Mouse (Mus musculus) embryonic facial prominence, embryonic 15.5 days (tissue): Measurements from ENCODE around the gene H2-M10.5. TPM values are rescaled to one million over a fixed set of nuclear protein-coding genes. Genes with fewer than 3 reads are reported as not detected.
"Not testable (repeated sequence)": the region's sequence is repeated elsewhere in the genome, so short reads cannot be mapped to it uniquely, and the experiment has no call there.

Experiments
- ATAC-seq: fragments of 200-750 bp; cut with Nextera tagmentation; 2 replicates; pipeline ENCODE4 v1.8.0; 2017; ENCODE audit warnings: low read depth, moderate TSS enrichment; ENCODE audit not compliant: insufficient number of reproducible peaks, low FRiP score, low TSS enrichment
- H3K27ac ChIP-seq: fragments of 300-500 bp; sonication (generic); replicated peaks from 2 replicates; pipeline ENCODE4 v1.5.1; 2015; ENCODE audit warnings: mild to moderate bottlenecking, inconsistent platforms
- H3K27me3 ChIP-seq: fragments of 300-500 bp; sonication (generic); 2 replicates; pipeline ENCODE4 v1.6.1; 2015; ENCODE audit warnings: inconsistent platforms
- H3K36me3 ChIP-seq: fragments of 300-500 bp; sonication (generic); 2 replicates; pipeline ENCODE4 v1.6.1; 2015; ENCODE audit warnings: mild to moderate bottlenecking, inconsistent platforms
- H3K4me1 ChIP-seq: fragments of 300-500 bp; sonication (generic); 2 replicates; pipeline ENCODE4 v1.6.1; 2015; ENCODE audit warnings: inconsistent platforms
- H3K4me2 ChIP-seq: fragments of 300-500 bp; sonication (generic); replicated peaks from 2 replicates; pipeline ENCODE4 v1.6.1; 2015; ENCODE audit warnings: mild to moderate bottlenecking, inconsistent platforms
- H3K4me3 ChIP-seq: fragments of 300-500 bp; sonication (generic); replicated peaks from 2 replicates; pipeline ENCODE4 v1.5.1; 2015; ENCODE audit warnings: mild to moderate bottlenecking, inconsistent platforms
- H3K9ac ChIP-seq: fragments of 300-500 bp; sonication (generic); 2 replicates; pipeline ENCODE4 v1.6.1; 2015; ENCODE audit warnings: inconsistent platforms
- H3K9me3 ChIP-seq: fragments of 300-500 bp; sonication (generic); replicated peaks from 2 replicates; pipeline ENCODE4 v1.6.1; 2016; ENCODE audit warnings: inconsistent platforms
- WGBS: fragments of 180-500 bp; shearing (Covaris S2); methylation state at CpG from one replicate; pipeline ENCODE4 v1.1.7; 2015; 5-methylcytosine and 5-hydroxymethylcytosine counted together
- polyA plus RNA-seq: library from polyadenylated mRNA; unstranded; fragments of >200 nt; fragmentation: Nextera tagmentation; extraction: Ambion mirVana; gene quantifications from 2 replicates; pipeline ENCODE4 v1.2.1, GENCODE M21; 2015

The H2-M10.5 gene
- not detected in 2 replicates for polyA plus RNA-seq

DNA sequence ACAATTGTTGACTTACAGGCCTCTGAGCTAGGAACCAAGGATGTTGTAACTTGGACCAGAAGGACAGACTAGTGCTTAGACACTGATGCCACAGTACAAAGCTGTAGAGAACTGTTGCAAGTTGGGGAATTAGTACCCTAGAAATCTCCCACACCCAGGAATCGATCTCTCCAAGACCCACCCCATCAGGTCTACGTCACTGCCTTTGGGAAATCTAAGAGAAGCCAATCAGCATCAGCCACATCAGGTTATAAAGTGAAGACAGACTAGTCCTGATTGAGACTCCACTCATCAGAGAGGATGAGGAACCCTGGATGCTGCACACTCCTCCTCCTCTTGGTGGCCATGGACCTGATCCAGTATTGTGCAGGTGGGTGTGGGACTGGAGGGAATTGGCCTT, at the start of gene H2-M10.5:
H2-M10.5 (plus strand) TSS at position 301 of the 400 bp plus-strand sequence.
- H3K4me1 ChIP-seq: not testable (repeated sequence)
- 84% methylated on average over 2 of the region's 2 CpGs for WGBS

DNA sequence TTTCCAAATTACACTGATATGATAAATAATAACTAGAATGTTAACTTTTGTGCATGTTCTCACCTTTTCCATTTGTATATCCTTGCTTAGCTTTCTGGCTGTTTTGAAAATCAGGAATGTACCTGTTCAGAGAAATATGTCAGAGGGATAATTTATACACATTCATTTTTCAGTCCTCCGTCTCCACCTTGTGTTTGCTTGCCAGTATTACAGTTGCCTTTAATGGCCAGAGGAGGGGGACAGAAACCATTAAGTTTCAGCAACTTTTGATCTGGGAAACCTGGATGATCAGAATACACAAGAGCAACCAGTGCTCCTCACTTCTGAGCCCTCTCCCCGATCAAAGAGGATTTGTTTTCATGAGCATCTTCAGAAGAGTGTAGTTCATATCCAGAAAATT, 46.7 kb upstream of the H2-M10.5 start:
- Histone ChIP-seq H3K27me3 (no peaks in the 10 kb centered on the region), H3K9me3 (no peaks in the 10 kb centered on the region), H3K4me3 (no peak overlapping the region), H3K36me3 (no peaks in the 10 kb centered on the region), H3K4me1 (no peaks in the 10 kb centered on the region), H3K9ac (no peak overlapping the region), H3K4me2 (no peak overlapping the region), H3K27ac (no peak overlapping the region)
- 24% methylated on average over 2 of the region's 2 CpGs for WGBS
- no peak for ATAC-seq

More for the DNA sequence above, at the start of gene H2-M10.5:
- H3K9ac ChIP-seq, H3K27me3 ChIP-seq, H3K9me3 ChIP-seq, H3K4me3 ChIP-seq, ATAC-seq, H3K27ac ChIP-seq, H3K4me2 ChIP-seq, H3K36me3 ChIP-seq: not testable (repeated sequence)

GRCm38 (mm10) chr17:36763816-36764215, 8.9 kb upstream of the H2-M10.5 start:
- Histone ChIP-seq H3K27ac (no peak overlapping the region), H3K9me3 (no peaks in the 10 kb centered on the region), H3K4me1 (no peaks in the 10 kb centered on the region), H3K4me2 (no peak overlapping the region), H3K9ac (no peak overlapping the region), H3K27me3 (no peaks in the 10 kb centered on the region), H3K4me3 (no peak overlapping the region), H3K36me3 (no peaks in the 10 kb centered on the region)
- 53% methylated on average over 2 of the region's 2 CpGs for WGBS
- ATAC-seq: no peak

GRCm38 (mm10) chr17:36764244-36764643, 8.5 kb upstream of the H2-M10.5 start:
- not testable (repeated sequence) for H3K27me3 ChIP-seq, H3K4me2 ChIP-seq, H3K9me3 ChIP-seq, H3K27ac ChIP-seq, H3K36me3 ChIP-seq, H3K9ac ChIP-seq, ATAC-seq, H3K4me1 ChIP-seq, H3K4me3 ChIP-seq
- 21% methylated on average over 2 of the region's 2 CpGs for WGBS

DNA sequence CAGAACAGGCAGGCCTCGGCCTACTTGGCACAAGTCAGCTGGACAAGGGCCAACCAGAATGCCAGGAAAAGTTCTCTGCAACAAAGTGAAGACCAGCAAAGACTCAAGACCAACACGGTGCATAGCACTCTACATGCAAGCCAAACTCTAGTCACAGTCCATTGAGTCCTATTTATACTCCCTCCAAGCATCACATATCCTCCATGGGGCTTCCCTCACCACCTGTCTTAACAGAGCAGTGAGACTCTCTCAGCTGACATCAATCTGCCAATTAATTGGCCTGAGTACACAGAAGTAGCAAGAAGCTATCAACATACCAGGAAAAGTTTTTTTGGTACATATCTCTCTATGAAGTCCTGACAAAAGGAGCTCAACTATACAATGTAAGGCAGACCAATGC, 7.3 kb upstream of the H2-M10.5 start:
- H3K27me3 ChIP-seq, H3K4me2 ChIP-seq, H3K4me3 ChIP-seq, H3K4me1 ChIP-seq, H3K9me3 ChIP-seq, H3K36me3 ChIP-seq, H3K9ac ChIP-seq, H3K27ac ChIP-seq, ATAC-seq: not testable (repeated sequence)
- WGBS: 64% methylated on average over 2 of the region's 2 CpGs

DNA sequence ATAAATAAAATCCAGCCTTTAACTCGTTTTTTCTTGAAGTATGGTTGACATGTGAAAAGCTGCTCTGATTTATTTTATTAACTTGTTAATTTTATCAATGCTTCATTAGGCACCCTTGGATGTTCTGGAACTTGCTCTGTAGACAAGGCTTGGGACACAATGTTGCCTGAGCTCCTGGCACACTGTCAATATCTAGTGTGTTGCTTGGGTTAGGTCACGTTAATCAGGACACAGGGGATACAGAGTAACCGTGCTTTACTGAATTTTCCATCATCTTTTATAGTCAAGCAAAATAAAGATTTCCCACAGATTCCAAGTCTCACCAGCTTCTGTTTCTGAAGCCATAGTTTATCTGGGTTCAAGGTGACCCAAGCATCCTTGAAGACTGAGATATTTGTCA, 8.8 kb downstream of the H2-M10.5 start:
- Histone ChIP-seq H3K9ac (no peak overlapping the region), H3K4me2 (no peak overlapping the region), H3K9me3 (no peaks in the 10 kb centered on the region)

DNA sequence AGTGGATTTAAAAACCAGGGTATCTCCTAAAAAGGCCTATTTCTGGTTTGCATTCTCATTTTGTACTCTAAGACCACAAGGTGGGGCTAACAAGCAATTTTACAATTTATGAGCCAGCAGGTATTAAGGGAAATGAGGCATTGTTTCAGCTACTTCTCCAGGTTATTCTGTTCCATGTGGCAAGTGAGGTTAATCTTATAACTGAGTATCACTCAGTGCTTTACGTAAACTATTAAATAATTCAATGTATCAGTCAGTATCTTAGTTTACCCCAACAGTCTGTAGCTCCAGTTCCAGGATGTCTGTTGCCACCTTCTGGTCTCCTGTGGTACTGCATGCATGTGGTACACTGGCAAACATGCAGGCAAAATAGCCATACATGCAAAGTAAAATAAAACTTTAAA, 13.8 kb downstream of the H2-M10.5 start:
- H3K27ac ChIP-seq, H3K4me1 ChIP-seq, H3K36me3 ChIP-seq, H3K9ac ChIP-seq, H3K4me2 ChIP-seq, ATAC-seq, H3K27me3 ChIP-seq, H3K9me3 ChIP-seq, H3K4me3 ChIP-seq: not testable (repeated sequence)
- WGBS: 47% methylated on average over 1 of the region's 1 CpGs

More for the DNA sequence above, 8.8 kb downstream of the H2-M10.5 start:
- no peak overlapping the region for H3K4me3 ChIP-seq
- no peaks in the 10 kb centered on the region for H3K36me3 ChIP-seq
- H3K27me3 ChIP-seq: no peaks in the 10 kb centered on the region
- no peak for ATAC-seq
- no peaks in the 10 kb centered on the region for H3K4me1 ChIP-seq
- 60% methylated on average over 3 of the region's 3 CpGs for WGBS
- H3K27ac ChIP-seq: no peak overlapping the region

DNA sequence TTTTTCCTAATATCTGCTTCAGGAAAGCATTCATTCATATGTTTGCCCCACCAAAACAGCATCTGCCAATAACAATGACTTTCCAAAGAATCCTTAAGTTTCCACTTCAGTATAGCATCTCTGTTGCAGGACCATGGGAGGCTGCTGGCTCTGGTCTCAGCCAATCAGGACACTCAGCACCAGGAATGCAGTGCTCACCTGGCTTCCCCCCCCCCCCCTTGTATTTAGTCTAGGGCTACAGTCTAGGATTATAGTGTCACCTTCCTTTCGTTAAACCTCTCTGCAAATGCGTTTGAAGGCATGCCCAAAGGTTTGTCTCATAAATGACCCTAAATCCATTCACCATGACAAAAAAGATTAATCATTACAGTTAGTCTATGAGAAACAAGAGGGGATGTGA, 15.6 kb downstream of the H2-M10.5 start:
- WGBS: 78% methylated on average over 2 of the region's 2 CpGs
- H3K9ac ChIP-seq: no peak overlapping the region

GRCm38 (mm10) chr17:36788801-36789200, 16.1 kb downstream of the H2-M10.5 start:
- not testable (repeated sequence) for H3K4me2 ChIP-seq, H3K27ac ChIP-seq, H3K4me3 ChIP-seq, H3K36me3 ChIP-seq, H3K9me3 ChIP-seq, H3K4me1 ChIP-seq, H3K27me3 ChIP-seq, ATAC-seq, H3K9ac ChIP-seq

More for the DNA sequence above, 15.6 kb downstream of the H2-M10.5 start:
- Histone ChIP-seq H3K4me1 (no peaks in the 10 kb centered on the region), H3K36me3 (no peaks in the 10 kb centered on the region), H3K4me3 (no peak overlapping the region), H3K27me3 (no peaks in the 10 kb centered on the region), H3K27ac (no peak overlapping the region), H3K9me3 (no peaks in the 10 kb centered on the region), H3K4me2 (no peak overlapping the region)
- ATAC-seq: no peak

GRCm38 (mm10) chr17:36799493-36799892, 26.8 kb downstream of the H2-M10.5 start:
- no peak overlapping the region for H3K27ac ChIP-seq
- no peaks in the 10 kb centered on the region for H3K4me1 ChIP-seq
- no peaks in the 10 kb centered on the region for H3K27me3 ChIP-seq
- no peak overlapping the region for H3K9ac ChIP-seq
- no peaks in the 10 kb centered on the region for H3K9me3 ChIP-seq
- H3K4me3 ChIP-seq: no peak overlapping the region
- no peak overlapping the region for H3K4me2 ChIP-seq
- 90% methylated on average over 10 of the region's 10 CpGs for whole genome bisulfite sequencing
- H3K36me3 ChIP-seq: no peaks in the 10 kb centered on the region
- no peak for ATAC-seq

GRCm38 (mm10) chr17:36799921-36800462, 27.3 kb downstream of the H2-M10.5 start:
- not testable (repeated sequence) for ATAC-seq, H3K4me2 ChIP-seq, H3K36me3 ChIP-seq, H3K27me3 ChIP-seq, H3K27ac ChIP-seq, H3K4me1 ChIP-seq, H3K4me3 ChIP-seq, H3K9me3 ChIP-seq, H3K9ac ChIP-seq
- 70% methylated on average over 4 of the region's 4 CpGs for WGBS

- no peak for ATAC-seq
- H3K4me1 ChIP-seq: no peaks in the 10 kb centered on the region
- no peaks in the 10 kb centered on the region for H3K36me3 ChIP-seq
- no peak within 1 kb of the TSS for H3K9ac ChIP-seq
- no peak within 1 kb of the TSS for H3K27ac ChIP-seq
- no peak within 1 kb of the TSS for H3K4me2 ChIP-seq
- H3K9me3 ChIP-seq: no peaks in the 10 kb centered on the region
- H3K27me3 ChIP-seq: no peaks in the 10 kb centered on the region
- H3K4me3 ChIP-seq: no peak within 1 kb of the TSS
Measured at GRCm38 (mm10) chr17:36811871-36812270, 39.2 kb downstream of the H2-M10.5 start, which contains the start of gene H2-M10.6. TSS of gene H2-M10.6 (plus strand) at chr17:36812171.
